ENCODE assay signal across 10 mouse cellular contexts in the genomic region with DNA sequence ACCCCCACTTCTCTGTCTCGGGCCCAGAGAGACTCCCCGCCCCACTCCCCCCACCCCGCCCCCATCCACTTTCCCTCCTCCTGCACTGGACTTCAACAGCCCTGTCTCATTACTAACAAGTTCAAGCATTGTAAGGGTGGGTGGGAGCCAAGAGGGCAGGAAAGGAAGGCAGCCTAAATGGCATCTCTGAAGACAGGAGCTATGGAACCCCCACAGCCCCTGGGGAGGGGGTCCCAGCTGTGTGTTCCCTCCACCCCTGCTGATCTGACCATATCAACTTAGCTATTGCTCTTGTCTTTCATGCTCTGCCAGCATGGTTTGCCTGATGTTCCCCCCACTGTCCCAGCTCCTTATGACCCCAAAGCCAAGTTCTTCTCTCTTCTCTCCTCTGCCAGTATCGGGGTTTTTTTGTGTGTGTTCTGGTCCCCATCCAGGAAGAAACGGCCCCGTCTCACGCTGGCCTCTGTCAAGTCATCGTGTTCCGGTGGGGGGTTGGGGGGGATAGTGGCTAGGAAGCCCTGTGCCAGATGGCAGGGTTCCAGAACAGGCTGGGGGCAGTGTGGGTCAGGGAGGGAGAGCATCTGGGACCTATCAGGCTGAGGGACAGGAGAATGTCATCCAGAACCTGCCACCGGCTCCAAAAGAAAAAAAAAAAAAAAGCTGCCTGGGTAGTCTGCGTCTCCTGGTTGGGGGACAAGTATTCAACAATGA. TPM values are rescaled to one million over a fixed set of nuclear protein-coding genes. Genes with fewer than 3 reads are reported as not detected.
DNase-seq lines count a peak whose midpoint lies in the region; ATAC-seq and TF ChIP-seq lines count a peak whose summit lies in the region.
"Had no signal": no experiment of that assay in that cellular context is flagged by ENCODE, and none has a peak within 500 bp of the region (broad histone marks: within the 10 kb centered on the region; RNA-seq: fewer than 3 reads in every experiment).

No protein-coding gene starts in this region.

- H3K27me3 ChIP-seq in heart, embryonic 16.5 days (ENCODE audit: control insufficient read depth, insufficient read depth, low read length), result no peaks in the 10 kb centered on the region
- H3K27me3 ChIP-seq in liver, adult 2 months (ENCODE audit: control insufficient read depth, insufficient read depth, low read length), result no peaks in the 10 kb centered on the region; the same call in 1 of the 2 replicates

- peaks cover 4% of the 10 kb centered on the region for H3K36me3 ChIP-seq in heart, embryonic 16.5 days (ENCODE audit: control insufficient read depth, insufficient read depth)
- no peaks in the 10 kb centered on the region for H3K36me3 ChIP-seq in liver, adult 2 months (ENCODE audit: control insufficient read depth, insufficient read depth, low read length)
- H3K36me3 ChIP-seq: midbrain, embryonic 12.5 days had no signal

- H3K4me1 ChIP-seq in heart, embryonic 16.5 days (ENCODE audit: control insufficient read depth, insufficient read depth, low read length), result peaks cover 28% of the 10 kb centered on the region
- H3K4me1 ChIP-seq in liver, adult 2 months (ENCODE audit: control insufficient read depth, insufficient read depth, low read length), result no peaks in the 10 kb centered on the region

- peak overlapping the region; percentile 49 for H3K4me2 ChIP-seq in heart, embryonic 16.5 days (ENCODE audit: low read depth, low read length)
- H3K4me2 ChIP-seq: midbrain, embryonic 12.5 days had no signal

- no peaks in the 10 kb centered on the region for H3K79me2 ChIP-seq in liver, adult 2 months (ENCODE audit: control insufficient read depth, insufficient read depth, low read length)

- TF ChIP-seq POLR2A in liver, adult 2 months (IDR thresholded peaks at IDR 0.05; ENCODE audit: extremely low read depth, insufficient read depth, low read length), result no peak

- no peak for TF ChIP-seq CTCF in liver, adult 2 months (IDR thresholded peaks at IDR 0.05; ENCODE audit: low read depth, low read length)

- H3K9ac ChIP-seq in heart, embryonic 16.5 days (ENCODE audit: low read length), result peak overlapping the region; percentile 43
- H3K9ac ChIP-seq in liver, adult 2 months (ENCODE audit: low read depth, low read length), result no peak overlapping the region
- H3K9ac ChIP-seq: midbrain, embryonic 12.5 days had no signal

- intact Hi-C loops in gastrocnemius, postnatal 14 days (cut with DNase I; ENCODE audit: low total_unique reads), result no loop called here

- peak overlapping the region; percentile 82 for H3K27ac ChIP-seq in heart, embryonic 16.5 days (ENCODE audit: low read length)
- no peak overlapping the region for H3K27ac ChIP-seq in liver, adult 2 months (replicated peaks; ENCODE audit: insufficient read depth, low read depth, low read length)
- H3K27ac ChIP-seq: midbrain, embryonic 12.5 days had no signal

- ATAC-seq in heart, embryonic 16.5 days (replicated peaks; ENCODE audit: extremely low read depth, insufficient read depth, low FRiP score), result peak; percentile 71
- ATAC-seq in cerebellum, adult (ENCODE audit: insufficient number of reproducible peaks, low FRiP score, low TSS enrichment), result no peak

- peak; percentile 94 for DNase-seq in heart, adult 11 months
- DNase-seq in heart, adult 8-10 months (ENCODE audit: low spot score), result no peak
- peak; percentile 47 for DNase-seq in Muller cell, postnatal 12 days (ENCODE audit: inconsistent ontology term)
- peak; percentile 6 for DNase-seq in liver, adult 2 months (ENCODE audit: extremely low read depth, low read depth, low spot score)
- DNase-seq in ovary, postnatal 14 days (ENCODE audit: low spot score), result no peak
- no peak for DNase-seq in gastrocnemius, postnatal 14 days

- H3K9me3 ChIP-seq in heart, embryonic 16.5 days (replicated peaks; ENCODE audit: control insufficient read depth, low read length), result peaks cover 5% of the 10 kb centered on the region; the same call in 1 of the 2 replicates

- H3K4me3 ChIP-seq in heart, embryonic 16.5 days (ENCODE audit: low read length), result no peak overlapping the region; the same call in 1 of the 2 replicates
- no peak overlapping the region for H3K4me3 ChIP-seq in liver, adult 2 months (ENCODE audit: insufficient read depth, low read depth, low read length)
- H3K4me3 ChIP-seq: midbrain, embryonic 12.5 days had no signal

- 7% methylated on average over 11 of the region's 11 CpGs for WGBS in heart, embryonic 16.5 days
- WGBS in liver, adult 2 months, result 45% methylated on average over 11 of the region's 11 CpGs

RNA-seq across cellular contexts. Expression of a gene that starts 58.1 kb away (rescaled TPM):
- total RNA-seq in heart, adult 8-10 months (2022), result under 1 TPM; 0.49 to 0.72 (median 0.57) TPM
- polyA plus RNA-seq in heart, embryonic 16.5 days (2015; fragmentation: Nextera tagmentation; extraction: Ambion mirVana), result 4.2 and 6.0 TPM in 2 replicates
- 1.9 and 3.1 TPM in 2 replicates for total RNA-seq in liver, adult 2 months (2014; rRNA removed)
- polyA plus RNA-seq in liver, adult 2 months (2012; rRNA removed), result 0.73 and 1.2 TPM in 2 replicates
- total RNA-seq in gastrocnemius, postnatal 14 days (2021), result 1 to 10 TPM; 2.1 to 2.7 TPM
- total RNA-seq: CH12.LX had no signal

Comparison
In these comparisons a context has a peak if more than half of its experiments do, and no peak if none do; other contexts are left out.
1. DNase-seq: peak in heart, adult 11 months (single experiment), Muller cell, postnatal 12 days (single experiment) and liver, adult 2 months (single experiment); none in heart, adult 8-10 months (single experiment), ovary, postnatal 14 days (single experiment) and gastrocnemius, postnatal 14 days (single experiment).